Mouse (Mus musculus): ENCODE results near the gene Amer3.

DNA sequence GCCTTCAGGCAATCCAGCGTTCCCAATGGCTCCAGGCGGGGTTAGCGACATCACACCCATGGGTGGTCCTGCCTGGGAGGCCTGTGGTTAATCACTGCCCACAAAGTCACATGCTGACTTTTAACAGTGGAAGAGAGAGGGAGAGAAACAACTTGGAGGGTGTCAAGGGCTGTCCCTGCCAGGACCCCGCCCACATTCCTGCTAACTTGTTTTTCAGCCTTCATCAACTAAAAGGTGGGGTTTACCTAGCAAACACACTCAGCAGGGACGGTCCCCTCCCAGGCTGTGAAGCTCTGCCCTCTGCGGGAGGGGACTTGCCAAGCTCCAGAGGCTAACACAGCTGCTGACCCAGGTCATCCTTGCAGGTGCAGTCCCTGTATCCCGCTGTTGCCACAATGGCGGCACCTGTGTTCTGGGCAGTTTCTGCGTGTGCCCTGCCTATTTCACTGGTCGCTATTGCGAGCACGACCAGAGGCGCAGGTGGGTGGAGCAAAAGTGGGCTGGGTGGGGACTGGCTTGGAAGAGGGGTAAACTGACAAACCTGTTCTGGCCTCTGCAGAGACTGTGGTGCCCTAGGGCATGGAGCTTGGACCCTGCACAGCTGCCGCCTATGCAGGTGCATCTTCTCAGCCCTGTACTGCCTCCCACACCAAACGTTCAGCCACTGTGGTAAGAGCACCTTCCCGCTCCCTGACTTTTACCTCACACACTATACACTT is 42.5 kb upstream of the Amer3 start:
- TF ChIP-seq CTCF (IDR thresholded peaks at IDR 0.05; ENCODE audit: control insufficient read depth, insufficient read depth, insufficient read length) (no peak), USF1 (IDR thresholded peaks at IDR 0.05; ENCODE audit: low read depth) (no peak), MAX (IDR thresholded peaks at IDR 0.05) (no peak), MYOG (IDR thresholded peaks at IDR 0.05; ENCODE audit: control insufficient read depth, extremely low read depth, insufficient read length) (no peak), CEBPB (IDR thresholded peaks at IDR 0.05; ENCODE audit: low read depth) (no peak)

All from C2C12 (cell line).